Mouse (Mus musculus) spleen, postnatal 0 days (tissue): Measurements from ENCODE around the gene Idua. TPM values are rescaled to one million over a fixed set of nuclear protein-coding genes. Genes with fewer than 3 reads are reported as not detected.

Experiments used
- polyA plus RNA-seq: library from polyadenylated mRNA; unstranded; fragments of >200 nt; fragmentation: Nextera tagmentation; extraction: Ambion mirVana; gene quantifications from 2 replicates; pipeline ENCODE4 v1.2.1, GENCODE M21; 2015

Gene Idua
- polyA plus RNA-seq: 4.3 and 5.1 TPM in 2 replicates

GRCm38 (mm10) chr5:108659698-108660631 lies at the start of gene Idua:
TSS of gene Idua (plus strand) at chr5:108660331.

GRCm38 (mm10) chr5:108629634-108630483 lies 30.3 kb upstream of the Idua start, which contains the start of the genes Gak and Tmem175:
TSS of gene Gak (minus strand) at chr5:108629755.
TSS of gene Tmem175 (plus strand) at chr5:108629770.

GRCm38 (mm10) chr5:108668977-108669936 lies 9.1 kb downstream of the Idua start, which contains the start of gene Dgkq:
TSS of gene Dgkq (minus strand) at chr5:108669672.

GRCm38 (mm10) chr5:108675251-108675816 lies 15.2 kb downstream of the Idua start, which contains the start of gene Slc26a1:
TSS of gene Slc26a1 (minus strand) at chr5:108675569.

GRCm38 (mm10) chr5:108692271-108692670 lies 32.1 kb downstream of the Idua start, which contains the start of gene Fgfrl1:
TSS of gene Fgfrl1 (plus strand) at chr5:108692382.

Other genes with a start within 250 kb of the Idua start
- 300 and 334 TPM in 2 replicates for gene Atp5k, start 225.9 kb upstream of the Idua start, polyA plus RNA-seq
- gene Mfsd7a, start 211.4 kb upstream of the Idua start, polyA plus RNA-seq: 0.24 and 0.34 TPM in 2 replicates
- gene Pcgf3, start 199.1 kb upstream of the Idua start, polyA plus RNA-seq: 6.2 and 6.6 TPM in 2 replicates
- 0.12 TPM in 1 of 2 replicates, not detected in the other for gene Cplx1, start 110.3 kb upstream of the Idua start, polyA plus RNA-seq
- gene Gak, start 30.6 kb upstream of the Idua start, polyA plus RNA-seq: 25.4 and 27.5 TPM in 2 replicates
- 13.6 and 15.8 TPM in 2 replicates for gene Tmem175, start 30.6 kb upstream of the Idua start, polyA plus RNA-seq
- gene Dgkq, start 9.3 kb downstream of the Idua start, polyA plus RNA-seq: 2.6 and 4.0 TPM in 2 replicates
- gene Slc26a1, start 15.2 kb downstream of the Idua start, polyA plus RNA-seq: 8.5 and 11.3 TPM in 2 replicates
- 8.7 and 9.4 TPM in 2 replicates for gene Fgfrl1, start 32.1 kb downstream of the Idua start, polyA plus RNA-seq
- 1.2 and 1.6 TPM in 2 replicates for gene Rnf212, start 114.7 kb downstream of the Idua start, polyA plus RNA-seq
- gene Tmed11, start 135.0 kb downstream of the Idua start, polyA plus RNA-seq: 0.28 TPM in 1 of 2 replicates, not detected in the other
- gene Vmn2r8, start 148.5 kb downstream of the Idua start, polyA plus RNA-seq: not detected in 2 replicates
- not detected in 2 replicates for gene Vmn2r9, start 192.3 kb downstream of the Idua start, polyA plus RNA-seq